Mouse (Mus musculus) heart, adult 2 months (tissue): ENCODE results near the gene Oprd1. TPM values are rescaled to one million over a fixed set of nuclear protein-coding genes. Genes with fewer than 3 reads are reported as not detected.

ENCODE experiments used
- DNase-seq, 2 experiments: peaks; one replicate each; pipeline ENCODE4 v3.0.0; 2021
- H3K27ac ChIP-seq: fragments of 200-600 bp; 2 replicates; pipeline ENCODE4 v1.8.1; 2022
- H3K27me3 ChIP-seq: fragments of 200-500 bp; 2 replicates; pipeline ENCODE4 v1.6.1; 2012; ENCODE audit warnings: mild to moderate bottlenecking, low read length, inconsistent platforms, mixed read lengths; ENCODE audit not compliant: control insufficient read depth, insufficient read depth
- H3K36me3 ChIP-seq: fragments of 200-500 bp; 2 replicates; pipeline ENCODE4 v1.6.1; 2012; ENCODE audit warnings: low read length, inconsistent platforms; ENCODE audit not compliant: control insufficient read depth, insufficient read depth
- H3K4me1 ChIP-seq: fragments of 200-500 bp; 2 replicates; pipeline ENCODE4 v1.6.1; 2011; ENCODE audit warnings: low read length; ENCODE audit not compliant: control insufficient read depth, insufficient read depth
- H3K4me3 ChIP-seq: fragments of 200-600 bp; 2 replicates; pipeline ENCODE4 v1.8.1; 2022
- H3K79me2 ChIP-seq: fragments of 200-500 bp; replicated peaks from 2 replicates; pipeline ENCODE4 v1.6.1; 2012; ENCODE audit warnings: mild to moderate bottlenecking, inconsistent platforms, low read length, moderate library complexity, mixed read lengths; ENCODE audit not compliant: control insufficient read depth, insufficient read depth
- H3K9ac ChIP-seq: fragments of 200-500 bp; 2 replicates; pipeline ENCODE4 v1.6.1; 2012; ENCODE audit warnings: low read depth, mild to moderate bottlenecking, control low read depth, inconsistent platforms, low read length, mixed read lengths
- CTCF ChIP-seq: fragments of 200-600 bp; IDR thresholded peaks from 2 replicates; pipeline ENCODE4 v1.8.1; 2022; ENCODE audit warnings: antibody characterized with exemption, mild to moderate bottlenecking, moderate library complexity
- EP300 ChIP-seq: fragments of 200-500 bp; IDR thresholded peaks from 2 replicates; pipeline ENCODE4 v1.6.1; 2011; ENCODE audit warnings: low read depth, low read length, control low read depth; ENCODE audit not compliant: insufficient read depth
- POLR2A ChIP-seq: fragments of 200-500 bp; IDR thresholded peaks from 2 replicates; pipeline ENCODE4 v1.6.1; 2011; ENCODE audit warnings: mild to moderate bottlenecking, low read depth, low read length, control low read depth; ENCODE audit not compliant: insufficient read depth
- WGBS: fragments of 180-500 bp; shearing (Covaris S2); methylation state at CpG from one replicate; pipeline ENCODE4 v1.1.7; 2018; 5-methylcytosine and 5-hydroxymethylcytosine counted together
- intact Hi-C: fragments of 180-260 bp; cut with DNase I; formaldehyde crosslinking; loops from one replicate; pipeline ENCODE4 v1.15.1; 2025
- polyA plus RNA-seq: library from polyadenylated mRNA; depleted of rRNA; stranded (reverse); fragments of >200 nt; gene quantifications from 2 replicates; pipeline ENCODE4 v1.2.3, GENCODE M21; 2012
- total RNA-seq, 2 experiments: library from RNA; stranded (reverse); gene quantifications; 2 replicates each; pipeline ENCODE4 v1.2.3; 2021

The Oprd1 gene
- total and polyA plus RNA-seq, 3 experiments, result 0.20 to 0.43 (median 0.21) TPM

DNA sequence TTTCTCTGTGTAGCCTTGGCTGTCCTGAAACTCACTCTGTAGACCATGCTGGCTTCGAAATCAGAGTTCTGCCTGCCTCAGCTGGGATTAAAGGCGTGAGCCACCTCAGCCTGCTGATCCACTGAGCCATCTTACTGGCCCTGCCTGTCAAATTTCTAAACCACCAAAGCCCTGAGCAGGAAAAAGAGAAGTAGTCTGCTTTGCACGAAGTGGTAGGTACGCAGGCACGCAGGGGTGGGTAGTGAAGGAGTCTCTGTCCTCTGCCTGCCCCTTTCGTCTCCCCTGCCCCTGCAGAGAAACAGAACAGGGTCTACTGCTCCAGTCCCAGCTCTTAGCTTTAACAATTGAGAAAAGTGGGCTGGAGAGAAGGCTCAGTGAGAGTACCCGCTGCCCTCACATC is 59.2 kb downstream of the Oprd1 start:
- no peak overlapping the region for H3K9ac ChIP-seq
- WGBS, result 82% methylated on average over 7 of the region's 7 CpGs
- no peak overlapping the region for H3K27ac ChIP-seq
- H3K79me2 ChIP-seq, result no peaks in the 10 kb centered on the region
- DNase-seq, result no peak
- no peak overlapping the region for H3K4me3 ChIP-seq
- H3K27me3 ChIP-seq, result no peaks in the 10 kb centered on the region
- TF ChIP-seq EP300, result no peak
- no peaks in the 10 kb centered on the region for H3K4me1 ChIP-seq
- intact Hi-C loops, result loop anchor here (5.0 kb wide), 1 partner anchor 262 kb away; no protein-coding TSS in a partner anchor
- H3K36me3 ChIP-seq, result no peaks in the 10 kb centered on the region

DNA sequence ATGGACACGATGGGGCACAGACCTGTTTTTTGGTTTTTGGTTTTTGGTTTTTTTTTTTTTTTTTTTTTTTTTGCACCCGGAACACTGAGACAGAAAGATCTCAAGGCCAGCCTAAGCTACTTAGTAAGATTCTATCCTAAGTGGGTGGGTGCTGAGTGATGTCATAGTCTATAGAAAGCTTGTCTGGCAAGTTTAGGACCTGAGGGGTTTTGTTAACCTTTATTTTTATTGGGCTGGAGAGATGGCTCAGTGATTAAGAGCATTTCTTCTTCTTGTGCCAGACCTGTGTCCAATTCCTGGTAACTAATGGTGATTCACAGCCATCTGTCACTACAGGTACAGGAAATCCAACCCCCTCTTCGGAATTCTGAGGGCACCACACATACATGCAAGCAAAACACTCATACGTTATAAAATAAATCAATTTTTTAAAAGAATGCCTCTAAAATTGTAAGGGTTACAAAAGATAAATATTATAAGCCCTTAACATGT is 63.7 kb downstream of the Oprd1 start:
- WGBS, result 73% methylated on average over 4 of the region's 4 CpGs
- no peak overlapping the region for H3K9ac ChIP-seq
- intact Hi-C loops, result no loop called here
- no peak overlapping the region for H3K4me3 ChIP-seq
- TF ChIP-seq POLR2A, result no peak
- no peak for TF ChIP-seq EP300
- TF ChIP-seq CTCF, result no peak
- H3K27ac ChIP-seq, result no peak overlapping the region
- no peaks in the 10 kb centered on the region for H3K79me2 ChIP-seq
- peaks cover 8% of the 10 kb centered on the region for H3K4me1 ChIP-seq
- no peaks in the 10 kb centered on the region for H3K27me3 ChIP-seq
- no peak for DNase-seq
- 0 out of 2 replicates have a peak, but pooled peaks cover 2% of the 10 kb centered on the region for H3K36me3 ChIP-seq

DNA sequence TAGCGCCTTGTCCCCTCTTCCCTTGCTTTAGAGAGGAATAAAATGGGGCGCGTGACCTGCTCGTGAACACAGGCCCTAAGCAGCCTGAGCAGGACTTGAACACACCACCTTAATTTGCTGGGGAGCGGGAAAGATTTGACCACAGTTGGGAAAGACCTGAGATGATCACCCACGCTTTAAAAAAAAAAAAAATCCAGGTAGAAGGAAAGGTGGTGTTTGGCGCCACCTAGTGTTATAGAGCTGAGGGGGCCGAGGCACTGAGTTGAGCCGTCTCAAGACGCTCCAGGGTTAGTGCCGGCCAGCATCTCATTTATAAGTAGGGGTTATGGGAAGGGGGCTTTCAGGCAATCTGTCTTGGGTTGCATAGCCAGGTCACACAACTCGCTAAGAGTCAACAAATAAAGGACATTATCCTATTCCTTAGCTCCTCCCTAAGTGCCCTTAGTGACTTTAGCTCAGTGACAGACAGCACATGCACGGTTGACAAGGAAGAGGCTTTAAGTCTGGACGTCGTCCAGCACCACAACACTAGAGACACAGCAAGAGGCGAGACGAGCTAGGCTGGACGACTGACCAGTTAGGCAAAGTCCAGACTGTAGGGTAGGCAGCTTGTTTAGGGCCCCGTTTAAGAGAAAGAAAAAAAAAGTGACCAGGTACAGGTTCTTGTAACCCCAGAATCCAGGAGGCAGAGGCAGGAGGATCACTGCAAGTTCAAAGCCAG is 64.6 kb downstream of the Oprd1 start:
- Histone ChIP-seq H3K9ac (no peak overlapping the region), H3K4me3 (no peak overlapping the region), H3K36me3 (0 out of 2 replicates have a peak, but pooled peaks cover 2% of the 10 kb centered on the region), H3K27me3 (no peaks in the 10 kb centered on the region), H3K27ac (no peak overlapping the region), H3K79me2 (no peaks in the 10 kb centered on the region), H3K4me1 (peaks cover 10% of the 10 kb centered on the region)
- intact Hi-C loops, result loop anchor here (1.0 to 2.0 kb wide), 3 partner anchors 102 to 219 kb away; no protein-coding TSS in a partner anchor
- WGBS, result 10% methylated on average over 19 of the region's 19 CpGs
- peak; percentile 98 for TF ChIP-seq CTCF
- TF ChIP-seq EP300, result peak; percentile 85
- no peak for TF ChIP-seq POLR2A
- DNase-seq, result peak; percentile 69 to 77

DNA sequence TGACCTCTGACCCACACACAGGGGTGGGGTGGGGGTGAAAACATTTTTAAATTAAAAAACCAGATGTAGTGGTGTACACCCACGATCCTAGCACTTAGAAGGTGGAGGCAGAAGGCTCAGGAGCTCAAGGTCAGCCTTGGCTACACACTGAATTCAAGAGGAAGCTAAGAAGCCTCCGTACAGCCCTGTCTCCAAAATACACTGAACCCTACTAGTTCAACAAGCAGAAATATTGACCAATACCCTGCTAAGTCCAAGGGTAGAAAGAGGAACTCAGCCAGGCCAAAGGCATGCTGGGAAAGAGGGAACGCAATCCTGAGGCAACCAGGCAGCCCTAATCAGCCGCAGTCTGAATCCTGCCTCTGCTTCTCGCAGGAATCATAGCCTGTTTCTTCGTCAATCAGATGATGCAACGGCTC is 66.0 kb downstream of the Oprd1 start:
- 0 out of 2 replicates have a peak, but pooled peaks cover 2% of the 10 kb centered on the region for H3K79me2 ChIP-seq
- WGBS, result 55% methylated on average over 7 of the region's 7 CpGs
- intact Hi-C loops, result loop anchor here (2.0 kb wide), 2 partner anchors 162 to 218 kb away; no protein-coding TSS in a partner anchor
- H3K27me3 ChIP-seq, result no peaks in the 10 kb centered on the region
- H3K27ac ChIP-seq, result peak overlapping the region; percentile 8
- peaks cover 13% of the 10 kb centered on the region for H3K4me1 ChIP-seq
- 0 out of 2 replicates have a peak, but pooled peaks cover 2% of the 10 kb centered on the region for H3K36me3 ChIP-seq
- H3K9ac ChIP-seq, result no peak overlapping the region
- DNase-seq, result peak; percentile 50 to 57
- no peak overlapping the region for H3K4me3 ChIP-seq
- TF ChIP-seq EP300, result no peak
- TF ChIP-seq POLR2A, result peak; percentile 32; the same call in 1 of the 2 replicates

DNA sequence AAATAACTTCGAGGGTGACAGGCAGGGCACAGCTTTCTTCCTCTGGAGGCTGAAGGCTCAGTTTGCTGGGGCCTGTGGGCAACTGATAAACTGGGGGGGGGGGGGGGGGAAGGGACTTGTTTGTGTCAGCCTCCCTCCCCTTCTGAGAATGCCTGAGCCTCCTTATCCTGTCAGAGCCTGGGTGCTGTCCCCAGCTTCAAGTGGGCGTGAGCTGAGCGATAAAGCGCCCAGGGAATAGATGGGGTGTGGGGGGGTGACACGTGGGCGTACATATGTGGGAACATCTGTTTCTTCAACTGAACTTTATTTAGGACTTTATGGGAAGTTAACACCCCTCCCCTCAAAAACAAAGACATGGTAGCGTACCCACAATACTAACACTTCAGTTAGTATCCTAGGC is 66.8 kb downstream of the Oprd1 start:
- 24% methylated on average over 7 of the region's 7 CpGs for WGBS
- 0 out of 2 replicates have a peak, but pooled peaks cover 2% of the 10 kb centered on the region for H3K79me2 ChIP-seq
- H3K36me3 ChIP-seq, result 0 out of 2 replicates have a peak, but pooled peaks cover 2% of the 10 kb centered on the region
- no peak overlapping the region for H3K9ac ChIP-seq
- intact Hi-C loops, result no loop called here
- H3K27me3 ChIP-seq, result no peaks in the 10 kb centered on the region
- TF ChIP-seq EP300, result no peak
- TF ChIP-seq POLR2A, result no peak
- TF ChIP-seq CTCF, result no peak
- DNase-seq, result peak in 1 of 2 experiments; percentile 30
- no peak overlapping the region for H3K4me3 ChIP-seq
- H3K27ac ChIP-seq, result peak overlapping the region; percentile 91
- H3K4me1 ChIP-seq, result peaks cover 16% of the 10 kb centered on the region
